Mouse (Mus musculus) cerebellum, adult 9-11 months (tissue): Measurements from ENCODE around the gene Muc3a.

Experiments used
- DNase-seq: peaks from one replicate; pipeline ENCODE4 v3.0.0; 2022

The Muc3a gene

GRCm38 (mm10) chr5:137212289-137212688, at the start of gene Muc3a:
TSS of gene Muc3a (minus strand) at chr5:137212389.
- DNase-seq, result no peak

- no peak for DNase-seq
Observed at GRCm38 (mm10) chr5:137211114-137211829, 917 bp downstream of the Muc3a start.

- no peak for DNase-seq
Observed at GRCm38 (mm10) chr5:137210689-137211088, 1.5 kb downstream of the Muc3a start.

GRCm38 (mm10) chr5:137205301-137205700, 6.9 kb downstream of the Muc3a start:
- DNase-seq, result no peak

GRCm38 (mm10) chr5:137194488-137195120, 17.6 kb downstream of the Muc3a start:
- DNase-seq, result no peak

GRCm38 (mm10) chr5:137193279-137193952, 18.8 kb downstream of the Muc3a start:
- no peak for DNase-seq

- no peak for DNase-seq
Observed at GRCm38 (mm10) chr5:137189326-137189725, 22.9 kb downstream of the Muc3a start.

GRCm38 (mm10) chr5:137185362-137185761, 26.8 kb downstream of the Muc3a start:
- no peak for DNase-seq

GRCm38 (mm10) chr5:137179646-137180374, 32.4 kb downstream of the Muc3a start:
- no peak for DNase-seq

GRCm38 (mm10) chr5:137173967-137174366, 38.2 kb downstream of the Muc3a start:
- no peak for DNase-seq

- DNase-seq, result no peak
Observed at GRCm38 (mm10) chr5:137172591-137172990, 39.6 kb downstream of the Muc3a start.

GRCm38 (mm10) chr5:137171478-137171877, 40.7 kb downstream of the Muc3a start:
- DNase-seq, result no peak

GRCm38 (mm10) chr5:137170836-137171380, 41.3 kb downstream of the Muc3a start:
- no peak for DNase-seq

GRCm38 (mm10) chr5:137167539-137167938, 44.6 kb downstream of the Muc3a start:
- DNase-seq, result no peak

- DNase-seq, result no peak
Observed at GRCm38 (mm10) chr5:137166012-137166411, 46.2 kb downstream of the Muc3a start.

GRCm38 (mm10) chr5:137161853-137162252, 50.3 kb downstream of the Muc3a start:
- no peak for DNase-seq

- no peak for DNase-seq
Observed at GRCm38 (mm10) chr5:137159461-137159860, 52.7 kb downstream of the Muc3a start.
